Mouse (Mus musculus) adrenal gland, postnatal 10 days (tissue): Measurements from ENCODE around the gene Mgat4c. TPM values are rescaled to one million over a fixed set of nuclear protein-coding genes. Genes with fewer than 3 reads are reported as not detected.

Experiments
- DNase-seq: peaks from one replicate; pipeline ENCODE4 v3.0.0; 2021; ENCODE audit warnings: mixed read lengths
- long read RNA-seq, 2 experiments: library from polyadenylated mRNA; stranded (forward); transcript quantifications; one replicate each; pipeline ENCODE4 v2.0.0; 2021
- total RNA-seq, 2 experiments: library from RNA; stranded (reverse); gene quantifications; 2 replicates each; pipeline ENCODE4 v1.2.3; 2021

Mgat4c gene
- total RNA-seq, result 10 to 100 TPM; 14.0 to 19.6 TPM
- long read RNA-seq, experiment 1, transcript Mgat4c-202 (4 exons, 2,603 nt), result major isoform, 9 of 17 reads
- long read RNA-seq, experiment 1, partial matches to known transcripts, result 1 of 17 reads
- long read RNA-seq, experiment 1, other reads (novel, unspliced or antisense), result 5 of 17 reads
- long read RNA-seq, experiment 2, transcript Mgat4c-202 (4 exons, 2,603 nt), result major isoform, 8 of 11 reads
- long read RNA-seq, experiment 2, partial matches to known transcripts, result 0 of 11 reads
- long read RNA-seq, experiment 2, other reads (novel, unspliced or antisense), result 1 of 11 reads

GRCm38 (mm10) chr10:101681437-101681912 lies at the start of gene Mgat4c:
TSS of gene Mgat4c (plus strand) at chr10:101681487.
- DNase-seq, result no peak

- no peak for DNase-seq
Measured at GRCm38 (mm10) chr10:101635266-101635665, 46.0 kb upstream of the Mgat4c start.

DNA sequence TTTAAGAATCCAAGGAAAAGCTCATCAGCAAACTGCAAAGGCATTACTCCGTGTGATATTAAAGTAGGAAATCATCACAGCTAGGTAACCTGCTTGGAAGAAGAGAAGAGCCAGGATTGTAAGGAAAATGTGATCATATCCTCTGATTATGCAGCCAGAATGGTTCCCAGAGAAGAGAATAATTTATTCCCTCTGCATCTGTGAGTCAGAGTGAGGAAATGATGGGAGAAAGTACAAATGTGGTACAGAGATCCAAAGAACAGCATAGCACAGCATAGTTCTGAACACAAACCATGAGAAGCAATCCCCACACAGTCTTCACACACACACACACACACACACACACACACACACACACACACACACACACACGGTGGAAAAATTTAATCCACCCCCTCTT lies 40.2 kb upstream of the Mgat4c start:
- no peak for DNase-seq

GRCm38 (mm10) chr10:101681914-101682313 lies 627 bp downstream of the Mgat4c start:
- no peak for DNase-seq

DNA sequence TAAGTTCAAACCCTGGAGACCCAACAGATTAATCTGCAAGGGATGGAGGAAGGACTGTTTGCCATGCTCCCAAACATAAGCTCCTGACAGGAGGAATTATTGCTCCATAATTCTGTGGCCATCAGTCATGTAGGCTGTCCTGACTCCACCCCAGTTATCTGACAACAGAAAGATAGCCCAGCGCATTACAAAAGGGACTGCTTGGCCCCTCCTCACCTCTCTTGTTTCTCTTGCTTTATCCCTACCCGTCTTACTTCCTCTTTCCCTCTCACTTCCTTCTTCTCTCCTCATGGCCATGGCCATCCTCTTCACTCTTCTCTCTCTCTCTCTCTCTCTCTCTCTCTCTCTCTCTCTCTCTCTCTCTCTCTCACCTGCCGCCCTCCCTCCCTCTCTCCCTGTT lies 80.5 kb downstream of the Mgat4c start:
- no peak for DNase-seq

- DNase-seq, result peak; percentile 17
Measured at GRCm38 (mm10) chr10:101770688-101771087, 89.4 kb downstream of the Mgat4c start.

DNA sequence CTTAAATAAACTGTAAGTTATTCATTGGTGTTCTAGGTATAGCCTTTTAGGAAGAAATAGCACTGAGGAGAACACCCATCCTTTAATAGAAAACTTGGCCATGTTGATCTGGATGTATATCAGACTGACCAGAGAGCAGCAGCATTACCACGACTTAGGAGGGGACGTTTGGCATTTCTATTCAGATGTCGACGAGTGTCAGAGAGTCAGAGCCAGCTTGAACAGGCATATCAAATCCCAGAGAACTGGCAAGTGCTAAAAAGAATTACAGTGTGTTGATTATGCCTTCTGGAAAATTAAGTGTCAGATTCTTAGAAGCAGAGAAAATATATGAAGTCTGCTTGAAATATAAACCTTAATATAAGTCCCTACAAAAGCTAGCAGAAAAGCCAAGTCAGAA lies 89.9 kb downstream of the Mgat4c start:
- DNase-seq, result no peak

GRCm38 (mm10) chr10:101783161-101783744 lies 102.0 kb downstream of the Mgat4c start:
- no peak for DNase-seq

DNA sequence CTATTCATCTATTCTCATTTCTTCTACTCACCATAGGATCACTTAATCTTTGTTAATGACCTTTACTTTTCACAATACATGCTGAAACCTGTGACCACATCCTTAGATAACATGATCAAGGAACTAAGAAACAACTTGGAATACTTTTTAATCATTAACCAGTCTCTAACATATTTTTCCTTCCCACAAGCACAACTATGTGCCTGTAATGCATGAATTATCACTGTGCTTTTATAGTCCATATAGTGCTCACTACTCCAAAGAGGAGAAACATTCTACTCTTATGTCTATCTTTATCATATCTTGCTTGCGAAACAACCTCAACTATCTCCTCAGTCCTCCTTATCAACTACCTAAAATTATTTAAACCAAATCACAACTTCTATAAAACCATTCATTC lies 114.2 kb downstream of the Mgat4c start:
- DNase-seq, result no peak

GRCm38 (mm10) chr10:101798831-101799474 lies 117.7 kb downstream of the Mgat4c start:
- DNase-seq, result no peak

GRCm38 (mm10) chr10:101808768-101809167 lies 127.5 kb downstream of the Mgat4c start:
- DNase-seq, result no peak

- no peak for DNase-seq
Measured at GRCm38 (mm10) chr10:101816902-101817301, 135.6 kb downstream of the Mgat4c start.

DNA sequence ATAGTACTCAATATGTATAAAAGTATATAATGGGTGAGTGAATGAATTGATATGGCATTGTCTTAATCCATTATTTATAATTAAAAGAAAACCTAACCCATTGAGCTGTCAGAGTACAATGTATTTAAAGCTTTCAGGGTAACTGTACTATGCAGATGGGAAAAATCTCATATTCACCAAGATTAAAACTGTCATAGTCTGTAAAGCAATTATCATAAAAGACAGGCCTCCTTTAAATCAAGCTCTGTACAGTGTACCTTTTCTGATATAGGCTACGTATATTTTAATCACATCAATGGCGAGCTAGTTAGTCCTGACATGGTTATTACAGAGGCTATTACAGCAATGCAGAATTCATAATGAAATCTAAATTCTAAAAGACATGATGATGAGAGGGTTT lies 146.7 kb downstream of the Mgat4c start:
- DNase-seq, result no peak

- no peak for DNase-seq
Measured at GRCm38 (mm10) chr10:101856115-101856514, 174.8 kb downstream of the Mgat4c start.

DNA sequence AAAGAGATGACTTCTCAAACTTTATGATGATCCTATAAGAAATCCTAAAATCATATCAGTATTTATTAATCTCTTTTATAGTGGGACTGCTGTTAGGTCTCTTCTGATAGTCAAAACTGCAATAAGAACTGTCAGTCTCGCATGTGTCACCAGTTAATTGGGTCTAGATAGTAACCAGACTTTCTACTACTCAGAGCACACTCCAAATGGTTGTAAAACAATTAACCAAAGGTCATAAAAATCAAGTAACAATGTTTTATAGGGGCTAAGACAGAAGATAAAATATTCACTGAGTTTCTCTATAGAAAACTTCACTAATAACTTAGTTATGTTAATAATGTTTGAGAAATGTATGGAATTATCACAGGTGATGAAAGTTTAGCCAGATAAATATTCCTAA lies 208.6 kb downstream of the Mgat4c start:
- DNase-seq, result no peak

DNA sequence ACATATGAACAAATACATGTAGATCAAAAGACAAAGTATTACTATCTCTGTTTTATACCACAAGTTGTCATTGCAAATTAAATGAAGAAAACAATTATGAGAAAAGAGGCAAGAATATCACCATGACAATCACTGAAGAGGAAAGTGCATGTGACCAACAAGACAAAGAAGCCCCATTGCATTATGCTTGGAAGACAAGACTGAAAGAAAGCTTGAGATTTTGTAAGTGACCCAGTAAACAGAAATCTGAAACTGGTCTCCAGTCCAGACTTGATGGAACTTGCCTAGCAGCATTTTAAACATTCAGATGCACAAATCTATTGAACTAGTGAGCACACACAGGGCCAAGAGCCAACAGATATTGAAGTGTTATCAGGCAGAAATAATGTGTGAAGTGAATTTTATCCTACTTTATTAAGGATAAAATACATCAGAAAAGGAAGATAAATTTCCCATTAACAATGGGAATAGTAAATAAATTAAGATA lies 236.1 kb downstream of the Mgat4c start:
- DNase-seq, result no peak

- no peak for DNase-seq
Measured at GRCm38 (mm10) chr10:101997612-101998011, 316.3 kb downstream of the Mgat4c start.

DNA sequence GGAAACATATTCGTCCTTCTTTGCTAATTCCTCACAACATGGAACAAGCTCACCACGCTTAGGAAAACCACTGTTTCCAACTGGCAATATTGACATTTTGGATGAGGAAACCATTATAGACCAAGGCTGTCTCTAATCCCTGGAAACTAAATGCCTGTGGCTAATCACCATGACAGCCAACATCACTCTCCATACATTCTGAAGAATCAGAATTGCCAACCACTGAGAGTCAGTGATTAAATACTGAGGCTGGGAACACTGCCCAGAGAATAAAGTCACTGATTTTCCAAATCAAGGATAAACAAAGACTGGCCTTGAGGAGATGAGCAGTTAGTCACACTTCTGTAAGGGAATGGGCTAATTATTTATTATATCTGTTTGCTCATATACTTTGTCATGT lies 361.2 kb downstream of the Mgat4c start:
- DNase-seq, result peak; percentile 13

DNA sequence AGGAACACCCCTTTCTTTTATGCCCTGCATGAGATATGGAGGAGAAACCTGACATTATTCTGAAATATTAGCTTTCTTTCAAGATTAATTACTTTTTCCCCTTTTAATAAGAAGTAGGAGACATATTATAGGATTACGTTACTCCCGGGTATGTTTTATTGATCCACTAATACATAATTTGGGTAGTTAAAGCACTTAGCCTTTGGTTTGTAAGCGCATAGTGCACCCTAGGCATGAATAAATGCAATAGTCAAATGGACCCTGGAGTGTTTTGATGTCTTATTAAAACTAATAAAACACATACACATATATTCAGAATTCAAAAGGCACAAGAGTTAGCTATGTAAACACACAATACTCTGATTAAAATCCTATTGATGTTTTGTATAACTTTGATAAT lies 374.9 kb downstream of the Mgat4c start:
- no peak for DNase-seq

DNA sequence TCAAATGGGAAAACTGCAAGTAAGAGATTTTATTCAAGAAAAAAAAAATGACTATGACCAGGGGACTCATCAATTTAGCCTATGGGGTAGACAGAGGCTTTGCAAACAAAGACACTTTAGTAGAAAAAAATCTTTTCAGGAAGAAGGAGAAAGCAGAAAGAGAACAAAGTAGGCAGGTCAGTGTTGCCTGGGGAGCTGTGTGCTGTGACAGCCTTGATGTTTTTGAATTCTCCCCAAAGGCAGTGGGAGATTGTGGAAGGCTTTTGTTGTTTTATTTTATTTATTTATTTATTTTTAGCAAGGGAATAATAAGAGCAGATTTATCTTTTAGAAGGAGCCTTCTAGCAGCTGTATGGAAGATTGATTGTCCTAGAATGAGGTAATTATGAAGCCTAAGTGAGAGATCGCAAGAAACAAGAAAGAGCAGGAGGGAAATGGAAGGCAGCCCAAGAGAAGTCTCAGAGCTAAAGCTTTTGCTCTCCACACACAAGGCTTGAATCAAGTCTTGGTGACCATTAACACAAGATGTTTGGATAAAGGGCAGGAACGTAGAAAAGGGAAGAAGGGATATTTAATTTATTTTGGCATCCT lies 375.8 kb downstream of the Mgat4c start:
- no peak for DNase-seq

DNA sequence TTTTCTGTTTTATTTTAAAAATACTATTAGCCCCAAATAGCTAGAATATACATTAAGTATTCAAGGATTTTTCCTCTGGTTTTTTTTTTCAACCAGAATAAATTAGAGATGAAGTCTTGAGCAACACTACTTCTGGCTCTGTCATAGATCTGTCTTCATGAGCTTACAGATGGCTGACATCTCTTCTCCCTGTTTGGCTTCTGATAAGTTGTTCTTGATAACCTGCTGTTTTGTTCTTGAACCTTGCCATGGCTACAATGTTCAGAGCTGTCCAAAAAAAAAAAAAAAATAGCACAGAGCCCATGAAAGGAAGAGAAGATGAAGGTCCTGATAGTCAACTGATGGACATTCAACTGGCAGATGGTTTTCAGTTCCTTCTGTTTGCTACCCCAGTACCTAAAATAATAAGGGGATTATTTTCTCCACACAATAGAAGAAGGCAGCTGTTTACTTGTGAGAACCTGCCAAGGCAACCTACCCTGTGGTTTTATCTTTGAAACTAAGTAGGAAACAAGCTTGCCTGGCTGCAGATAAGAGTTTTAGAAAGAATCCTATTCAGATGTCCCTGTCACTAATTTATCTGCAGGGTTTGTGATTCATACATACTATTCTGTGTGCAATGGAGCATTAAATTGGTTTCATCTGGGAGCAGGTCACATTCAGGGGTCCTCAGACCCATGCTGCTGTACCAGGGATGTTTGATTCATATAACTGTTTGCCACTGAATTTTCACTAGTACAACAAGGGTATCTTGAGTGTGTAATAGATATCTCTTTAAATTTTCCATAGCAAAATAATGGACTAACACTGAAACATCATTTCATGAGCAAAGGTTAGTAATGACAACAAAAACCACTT lies 393.5 kb downstream of the Mgat4c start:
- DNase-seq, result no peak

DNA sequence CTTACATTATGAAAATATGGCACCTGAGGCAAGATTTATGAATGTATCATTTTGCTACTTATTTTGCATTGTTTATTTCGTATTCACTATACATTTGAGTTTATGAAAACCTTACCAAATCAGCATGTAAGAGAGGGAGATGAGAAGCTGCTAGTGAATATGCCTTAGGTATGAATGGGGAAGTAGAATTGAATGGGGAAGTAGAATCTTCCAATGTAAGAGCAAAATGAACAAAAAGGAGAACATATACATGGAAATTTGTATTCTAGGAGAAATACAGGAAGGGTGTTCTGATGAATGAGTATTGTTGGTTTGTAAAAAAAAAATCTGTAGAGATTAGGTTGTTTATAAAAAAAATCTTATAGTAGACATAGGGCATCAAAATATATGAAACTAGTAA lies 441.9 kb downstream of the Mgat4c start:
- no peak for DNase-seq
